Mouse (Mus musculus) lung, postnatal 25 days (tissue): ENCODE results near the gene Rpl23a.

Source experiments
- DNase-seq: peaks from one replicate; pipeline ENCODE4 v3.0.0; 2022; ENCODE audit warnings: low spot score

Rpl23a gene

DNA sequence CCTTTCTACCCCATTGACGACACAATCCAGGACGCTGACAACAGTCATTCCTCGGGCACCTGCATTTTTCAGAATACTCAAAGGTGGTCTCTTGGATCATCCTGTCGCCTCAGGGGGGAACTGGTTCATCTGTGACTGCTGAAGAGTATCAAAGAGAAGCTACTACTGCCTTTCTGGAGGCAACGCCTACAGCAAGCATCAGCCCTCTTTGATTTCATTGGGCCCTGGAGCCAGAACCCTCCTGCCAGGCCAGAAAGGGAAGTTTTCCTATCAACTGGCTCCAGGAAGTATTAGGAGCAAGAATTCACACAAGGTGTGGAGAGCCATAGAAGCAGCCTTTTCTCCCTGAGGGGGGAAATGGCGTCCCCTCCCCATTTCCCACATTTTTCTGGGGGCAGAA lies 16.7 kb downstream of the Rpl23a start:
- no peak for DNase-seq

DNA sequence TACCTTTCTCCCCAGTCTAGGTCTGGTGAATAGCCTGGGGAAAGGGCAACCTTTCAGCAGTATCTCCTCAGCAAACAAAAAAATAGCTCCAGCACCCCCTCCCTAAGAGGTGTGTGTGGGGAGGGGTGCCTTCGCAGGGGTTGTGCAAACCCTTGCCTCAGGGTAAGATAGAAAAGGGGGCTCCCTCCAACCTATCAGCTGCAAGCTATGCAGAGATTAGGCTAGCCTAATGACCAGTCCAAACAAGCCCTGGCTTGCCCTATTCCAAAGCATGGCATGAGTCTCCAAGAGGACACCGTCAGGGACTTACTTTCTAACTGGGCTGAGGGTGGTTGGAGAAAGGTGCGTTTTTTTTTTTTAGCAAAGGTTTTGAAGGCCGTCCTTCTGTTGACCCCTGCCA lies 17.2 kb downstream of the Rpl23a start:
- DNase-seq = no peak

DNA sequence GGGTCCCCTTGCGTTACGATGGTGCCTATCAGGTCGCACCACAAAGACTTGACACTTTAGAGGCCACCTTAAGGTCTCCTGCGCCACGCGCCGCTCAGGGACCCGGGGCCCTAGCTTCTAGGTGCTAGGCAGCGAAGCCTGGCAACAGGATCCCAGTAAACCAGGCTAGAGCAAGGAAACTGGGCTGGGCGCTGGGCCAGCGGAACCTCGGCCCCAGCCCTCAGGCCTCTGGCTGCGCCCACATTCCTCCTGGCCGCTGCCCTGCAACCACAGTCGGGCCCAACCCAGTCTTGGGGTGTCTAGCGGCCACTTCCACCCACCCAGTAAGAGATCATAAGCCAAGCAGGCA lies 17.6 kb downstream of the Rpl23a start:
- DNase-seq = peak; percentile 71

DNA sequence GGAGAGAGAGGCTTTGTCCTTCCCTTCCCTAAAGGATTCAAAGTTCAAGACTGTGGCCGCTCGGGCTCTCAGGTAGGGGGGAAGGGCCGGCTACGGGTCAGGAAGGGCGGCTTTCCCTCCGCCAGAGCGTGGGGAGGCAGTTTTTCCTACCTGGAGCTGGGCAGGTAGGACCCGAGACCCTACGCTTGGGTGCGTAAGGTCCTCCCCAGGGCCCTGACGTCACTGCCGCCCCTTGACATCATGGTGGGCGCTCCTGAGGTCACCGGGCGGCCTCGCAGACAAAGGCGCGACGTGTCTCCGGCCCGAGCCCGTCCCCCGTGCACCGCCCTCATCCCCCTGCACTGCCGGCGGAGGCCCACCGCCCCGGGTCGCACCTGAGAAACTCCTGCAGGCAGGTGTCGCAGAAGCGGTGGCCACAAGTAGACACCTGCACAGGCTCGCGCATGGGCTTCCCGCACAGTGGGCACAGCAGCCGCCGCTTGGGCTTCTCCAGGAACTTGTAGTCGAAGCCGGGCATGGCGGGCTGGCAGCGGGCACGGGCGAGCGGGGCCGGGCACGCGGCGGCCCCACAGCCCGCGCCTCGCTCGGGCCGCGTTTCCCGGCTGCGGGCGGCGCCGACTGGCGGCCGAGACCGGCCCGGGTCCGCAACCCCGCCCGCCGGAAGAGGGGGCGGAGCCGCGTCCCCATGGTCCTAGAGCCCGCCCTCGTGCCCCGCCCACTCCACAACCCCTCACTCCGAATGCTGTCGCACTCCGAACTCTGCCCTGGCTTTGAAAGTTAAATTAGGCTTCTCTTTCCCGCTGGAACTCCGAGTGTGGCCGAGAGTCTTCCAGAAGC lies 18.2 kb downstream of the Rpl23a start, which contains the start of gene Traf4:
TSS of gene Traf4 (minus strand) at position 666 of the 837 bp plus-strand sequence.
- peak; percentile 78 for DNase-seq

DNA sequence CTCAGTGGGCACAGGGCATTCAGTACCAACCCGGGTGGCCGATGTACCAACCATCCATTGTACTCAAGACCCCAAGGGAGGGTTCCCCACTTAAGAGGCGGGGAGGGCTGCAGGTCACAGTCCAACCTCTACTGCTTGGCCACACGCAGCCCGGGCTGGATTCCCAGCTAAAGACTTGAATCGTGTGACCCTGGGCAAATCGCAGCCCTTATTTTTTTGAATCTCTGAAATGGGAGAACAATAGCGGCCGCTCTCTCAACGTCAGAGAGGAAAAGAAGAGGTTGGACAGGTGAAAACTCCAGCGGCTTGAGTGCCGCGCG lies 18.8 kb downstream of the Rpl23a start:
- DNase-seq = no peak

DNA sequence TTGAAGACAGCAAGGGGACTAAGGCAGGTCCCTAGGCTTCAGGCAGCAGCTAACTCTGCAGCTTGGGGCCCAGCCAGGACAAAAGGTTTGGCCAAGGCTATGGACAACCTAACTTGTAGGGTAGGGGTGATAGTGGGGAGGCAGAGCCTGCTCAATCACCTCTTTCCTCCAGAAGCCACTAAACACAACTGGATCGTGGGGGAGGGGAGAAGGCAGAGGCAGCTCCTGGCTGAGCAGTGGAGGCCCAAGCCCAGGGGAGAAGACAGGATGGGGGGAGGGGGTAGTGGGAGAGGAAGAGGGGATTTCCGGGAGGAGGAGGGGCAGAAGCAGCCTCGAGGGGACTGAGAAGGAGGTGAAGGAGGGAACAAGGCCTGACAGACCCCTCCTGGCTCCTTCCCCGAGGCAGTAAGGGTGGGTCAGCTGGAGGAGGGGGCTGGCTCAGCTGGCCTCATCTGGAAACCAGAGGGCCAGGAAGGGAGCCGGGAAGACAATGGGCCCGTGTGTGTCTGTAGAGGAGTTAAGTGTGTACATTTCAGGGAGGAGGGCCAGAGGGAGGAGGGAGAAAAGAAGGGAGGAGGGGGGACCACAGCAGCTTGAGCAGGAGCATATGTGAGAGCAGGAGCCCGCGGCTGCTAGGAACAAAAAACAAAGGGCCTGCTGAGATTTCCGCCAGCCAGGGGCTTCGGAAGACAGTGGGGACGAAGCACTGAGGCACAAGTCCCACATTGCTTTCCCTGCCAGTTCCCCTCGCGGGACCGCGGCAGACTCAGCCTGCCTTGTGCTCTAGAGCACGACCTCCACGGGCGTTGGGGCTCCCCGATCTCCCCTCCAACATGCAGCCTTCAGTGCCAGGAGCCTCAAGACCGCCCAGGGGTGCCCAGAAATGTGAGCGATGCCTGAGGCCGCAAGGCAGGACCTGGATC lies 19.4 kb downstream of the Rpl23a start:
- peak; percentile 24 for DNase-seq

DNA sequence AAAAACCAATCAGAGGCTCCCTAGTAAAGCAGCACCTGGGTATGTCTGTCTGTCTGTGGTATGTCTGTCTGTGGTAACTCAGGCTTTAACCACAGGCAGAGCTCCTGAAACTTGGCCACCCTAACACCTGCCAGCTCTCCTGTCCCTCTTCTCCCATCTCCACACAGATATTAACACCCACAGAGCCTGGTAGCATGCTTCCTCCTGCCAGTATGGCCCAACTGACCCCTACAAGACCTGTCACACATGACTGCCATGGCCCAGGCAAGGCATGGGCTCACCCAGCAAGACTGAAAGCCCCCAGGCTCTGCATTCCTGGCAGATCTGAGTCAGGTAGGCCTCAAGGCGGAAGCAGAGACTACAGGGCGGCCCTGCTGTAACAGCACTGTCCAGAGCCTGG lies 20.3 kb downstream of the Rpl23a start:
- DNase-seq = no peak

DNA sequence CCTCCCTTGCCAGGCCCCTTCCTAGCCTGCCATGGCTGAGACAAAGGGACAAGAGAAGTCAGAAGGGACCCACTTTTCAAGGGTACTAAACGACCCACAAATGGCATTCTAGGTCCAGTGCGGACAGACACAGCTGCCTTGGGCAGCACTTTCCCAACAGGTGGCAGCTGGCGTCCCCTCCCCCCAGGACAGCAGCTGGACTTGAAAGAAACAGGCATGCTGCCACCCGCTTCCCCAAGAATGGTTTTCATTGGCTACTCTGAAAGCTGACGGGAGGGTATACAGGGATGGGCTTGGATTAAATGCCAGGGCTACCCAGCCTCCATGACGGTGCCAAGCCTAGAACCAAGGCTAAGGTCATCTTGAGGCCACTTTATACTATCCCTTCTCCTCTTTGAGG lies 20.9 kb downstream of the Rpl23a start:
- no peak for DNase-seq

DNA sequence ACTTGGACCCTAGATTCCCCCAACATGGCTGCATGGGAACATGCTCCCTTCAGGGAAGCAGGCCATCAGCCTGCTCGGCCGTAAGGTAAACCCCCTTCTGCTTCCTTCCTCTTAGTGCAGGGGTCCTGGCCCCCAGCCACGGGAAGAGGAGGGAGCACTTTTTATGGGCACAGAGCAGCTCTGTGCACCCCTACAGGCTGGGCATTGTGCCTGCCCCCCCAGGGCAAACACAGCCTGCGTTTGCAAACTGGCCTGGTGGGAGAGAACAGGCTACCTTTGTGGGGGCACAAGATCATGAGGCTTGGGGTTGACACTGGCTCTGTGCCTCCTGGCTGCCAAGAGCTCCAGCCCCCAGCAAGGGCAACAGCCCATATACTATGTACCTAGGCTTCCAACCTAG lies 21.4 kb downstream of the Rpl23a start:
- DNase-seq = no peak

DNA sequence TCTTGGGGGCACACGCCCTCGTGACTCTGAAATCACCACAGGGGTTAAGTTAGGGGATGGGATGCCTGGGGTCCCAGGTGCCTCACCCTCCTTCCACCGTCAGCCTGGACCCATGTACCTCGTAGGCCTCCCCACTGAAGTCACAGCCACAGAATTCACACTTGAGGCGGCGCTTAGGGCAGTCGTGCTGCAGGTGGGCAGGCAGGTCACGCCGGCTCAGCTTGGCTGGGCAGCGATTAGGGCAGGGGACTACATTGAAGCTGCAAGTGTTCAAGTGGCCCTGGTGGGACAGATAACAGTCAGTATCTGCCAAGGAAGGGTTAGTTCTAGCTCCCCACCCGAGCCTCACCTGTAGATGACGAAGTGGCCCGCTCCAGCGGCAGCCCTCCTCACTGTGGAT lies 22.2 kb downstream of the Rpl23a start:
- DNase-seq = no peak

DNA sequence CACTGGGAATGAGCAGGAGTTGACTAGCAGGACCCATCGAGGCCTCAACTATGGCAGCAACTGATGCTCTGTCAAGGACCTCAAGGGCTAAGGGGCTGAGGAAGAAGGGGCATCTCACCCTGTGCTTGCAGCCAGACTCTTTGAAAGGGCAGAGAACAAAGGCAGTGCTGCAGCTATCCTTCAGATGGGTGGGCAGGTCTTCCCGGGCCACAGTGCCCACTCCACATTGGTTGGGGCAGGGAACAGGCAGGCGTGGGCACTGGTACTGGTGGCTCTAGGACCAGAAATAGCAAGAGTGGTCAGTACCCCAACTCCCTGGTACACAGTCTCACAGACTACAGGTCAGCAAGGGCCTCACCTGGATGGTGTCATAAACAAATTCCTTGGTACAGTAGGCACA lies 22.7 kb downstream of the Rpl23a start:
- no peak for DNase-seq

DNA sequence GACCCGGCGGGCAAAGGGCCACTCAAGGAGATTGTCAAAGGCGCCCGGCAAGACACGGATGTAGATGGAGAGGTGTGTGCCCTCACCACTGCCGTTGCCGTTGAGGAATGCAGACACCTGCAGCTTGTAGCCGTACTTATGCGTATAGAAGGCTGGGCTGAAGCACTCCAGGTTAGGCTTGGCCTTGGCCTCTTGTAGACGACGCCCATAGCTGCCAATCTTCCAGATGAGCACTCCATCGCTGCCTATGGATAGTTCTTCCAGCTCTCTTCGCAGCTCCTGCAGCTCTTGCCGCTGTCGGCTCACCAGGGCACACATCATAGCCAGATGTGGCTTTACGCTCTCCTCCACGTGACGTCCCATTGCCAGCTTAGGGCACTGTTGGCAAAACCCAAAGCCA lies 23.2 kb downstream of the Rpl23a start:
- DNase-seq = no peak

DNA sequence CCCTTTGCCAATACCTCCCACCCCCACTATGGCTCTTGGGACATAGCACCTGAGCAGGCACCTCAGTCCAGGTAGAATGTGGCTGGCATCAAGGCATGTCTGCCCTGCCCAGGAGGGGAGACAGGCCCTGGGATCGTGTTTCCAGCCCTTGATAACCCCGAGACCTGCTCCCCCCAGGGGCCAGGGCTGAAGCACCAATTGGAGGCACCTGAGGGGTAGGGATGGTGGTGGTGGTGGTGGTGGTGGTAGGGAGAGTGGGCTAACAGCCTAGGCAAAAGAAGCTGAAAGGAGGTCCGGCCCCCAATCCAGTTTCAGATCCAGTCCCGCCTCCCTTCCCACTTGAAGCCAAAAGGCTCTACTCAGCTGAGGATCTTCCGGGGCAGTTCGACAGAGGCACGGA lies 23.8 kb downstream of the Rpl23a start:
- no peak for DNase-seq

DNA sequence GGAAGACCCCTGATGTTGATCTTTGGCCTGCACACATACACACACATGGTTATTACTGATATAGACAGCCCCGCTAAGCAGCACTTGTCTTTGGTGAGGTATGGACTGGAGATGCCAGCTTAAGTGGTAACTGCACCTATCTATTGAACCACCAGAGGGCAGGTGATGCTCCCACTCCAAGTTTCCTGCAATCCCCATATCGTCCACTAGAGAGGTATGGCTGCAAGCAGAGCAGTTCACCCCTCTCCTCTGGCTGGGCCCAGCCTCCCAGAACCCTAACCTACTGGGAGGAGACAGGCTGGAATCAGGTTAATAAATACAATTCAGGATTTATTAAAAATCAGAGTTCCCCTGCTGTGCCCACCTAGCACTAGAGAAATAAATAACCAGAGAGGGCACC lies 24.3 kb downstream of the Rpl23a start:
- peak; percentile 89 for DNase-seq

DNA sequence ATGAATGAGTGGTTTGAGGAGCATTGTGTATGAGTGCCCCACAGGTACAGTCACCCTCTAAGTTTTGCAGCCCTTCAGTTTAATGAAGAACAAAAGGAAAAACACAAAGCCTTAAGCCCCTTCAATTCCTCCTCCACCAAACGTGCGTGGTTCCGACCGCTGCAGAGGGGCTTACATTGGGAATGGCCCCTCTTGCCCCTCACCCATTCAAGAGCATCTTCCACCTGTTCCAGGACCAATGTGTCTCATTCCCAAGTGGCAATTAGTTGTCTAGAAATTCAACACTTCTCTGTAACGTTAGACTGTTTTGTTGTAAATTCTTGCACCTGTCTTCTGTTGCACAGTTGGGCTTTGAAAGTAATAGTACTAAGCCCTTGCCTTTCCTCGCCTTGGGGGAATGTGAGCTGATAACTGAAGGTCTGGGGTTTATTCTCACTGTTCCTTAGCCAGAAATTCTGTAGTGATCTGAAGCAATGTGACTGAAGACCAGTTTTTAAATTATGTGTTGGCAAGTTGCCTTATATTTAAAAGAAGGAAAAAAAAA lies 27.2 kb downstream of the Rpl23a start:
- no peak for DNase-seq

DNA sequence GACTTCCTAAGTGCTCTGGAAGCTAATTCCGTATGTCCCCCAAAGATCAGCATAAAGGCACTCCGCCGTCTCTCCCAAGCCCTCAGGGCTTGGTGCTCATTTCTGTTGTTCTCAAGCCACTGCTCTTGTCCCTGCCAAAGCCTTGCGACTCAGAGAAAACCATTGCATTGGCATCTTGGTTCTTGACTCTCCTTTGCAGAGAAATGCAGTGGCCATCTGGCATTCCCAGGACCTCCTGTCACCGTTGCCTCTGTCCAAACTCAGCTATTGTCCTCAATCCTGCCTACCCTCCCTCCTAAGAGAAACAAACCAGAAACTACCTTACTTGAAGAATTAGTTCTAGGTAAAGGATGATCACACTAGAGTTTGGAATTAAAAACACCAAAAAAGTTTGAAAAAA lies 27.7 kb downstream of the Rpl23a start:
- DNase-seq = no peak

DNA sequence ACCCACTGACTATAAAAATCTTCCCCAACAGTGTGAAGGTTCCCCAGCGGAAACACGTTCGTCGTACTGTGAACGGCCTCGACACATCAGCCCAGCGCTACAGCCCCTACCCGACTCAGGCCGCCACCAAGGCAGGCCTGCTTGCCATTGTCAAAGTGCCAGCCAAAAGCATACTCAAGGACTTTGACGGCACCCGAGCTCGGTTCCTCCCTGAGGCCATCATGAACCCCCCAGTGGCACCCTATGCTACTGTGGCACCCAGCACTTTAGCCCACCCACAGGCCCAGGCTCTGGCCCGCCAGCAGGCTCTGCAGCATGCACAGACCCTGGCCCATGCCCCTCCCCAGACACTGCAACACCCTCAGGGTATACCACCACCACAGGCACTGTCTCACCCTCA lies 29.6 kb downstream of the Rpl23a start:
- no peak for DNase-seq

DNA sequence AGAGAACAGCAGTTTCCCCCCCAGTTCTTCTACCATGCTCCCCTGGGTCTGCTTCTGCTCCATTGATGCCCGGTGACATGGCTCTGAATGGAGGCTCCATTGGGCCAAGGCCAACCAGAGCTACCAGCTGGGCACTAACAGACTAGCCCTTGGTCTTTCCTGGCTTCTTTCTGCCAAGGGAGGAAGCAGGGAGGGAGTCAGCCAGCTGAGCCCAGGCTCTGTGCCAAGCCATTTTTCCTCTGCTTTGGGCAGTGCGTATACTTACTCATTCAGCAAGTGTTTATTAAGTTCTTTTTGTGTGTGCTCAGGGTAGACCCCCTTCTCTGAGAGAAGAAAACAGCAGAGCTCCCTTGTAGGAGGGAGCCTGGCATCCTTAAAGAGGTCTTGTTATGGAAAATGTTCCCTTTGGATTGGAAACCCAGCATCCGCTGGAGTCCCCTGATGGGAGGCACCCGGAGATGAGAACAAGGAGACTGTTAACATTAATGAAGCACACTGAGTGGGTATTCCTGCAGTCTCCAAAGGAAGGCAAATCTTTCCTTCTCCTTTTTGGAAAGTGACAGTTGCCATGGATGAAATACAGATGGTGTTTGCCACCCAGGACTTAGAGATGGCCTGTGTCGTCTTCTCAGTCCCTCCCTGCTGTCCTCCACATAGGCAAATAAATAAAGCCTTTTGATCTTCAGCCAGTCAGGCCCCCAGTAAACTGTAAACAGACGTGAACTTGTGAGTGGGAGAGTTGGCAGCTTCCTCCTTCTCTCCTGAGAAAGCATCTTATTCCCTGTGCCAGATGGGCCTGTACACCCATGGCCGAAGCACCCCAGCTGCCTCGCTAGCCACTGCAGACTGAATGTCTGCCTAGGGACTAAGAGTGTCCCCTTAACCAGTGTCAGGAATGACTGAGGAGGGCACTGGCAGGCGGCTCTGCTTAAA lies 30.8 kb downstream of the Rpl23a start:
- peak; percentile 75 for DNase-seq

DNA sequence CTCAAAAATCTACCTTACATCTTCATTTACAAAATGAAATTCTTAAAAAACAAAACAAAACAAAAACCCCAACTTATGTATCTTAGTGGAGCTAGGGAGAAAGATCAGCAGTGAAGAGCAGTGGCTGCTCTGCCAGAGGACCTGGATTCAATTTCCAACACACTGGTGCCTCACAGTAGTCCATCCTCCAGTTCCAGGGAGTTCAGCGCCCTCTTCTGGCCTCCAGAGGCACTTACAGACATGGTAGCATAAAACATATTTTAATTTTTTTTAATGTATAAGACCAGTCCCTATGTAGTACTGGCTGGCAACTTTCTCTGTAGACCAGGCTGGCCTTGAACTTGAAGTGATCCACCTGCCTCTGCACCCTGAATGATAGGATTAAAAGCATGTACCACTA lies 32.2 kb downstream of the Rpl23a start:
- no peak for DNase-seq

DNA sequence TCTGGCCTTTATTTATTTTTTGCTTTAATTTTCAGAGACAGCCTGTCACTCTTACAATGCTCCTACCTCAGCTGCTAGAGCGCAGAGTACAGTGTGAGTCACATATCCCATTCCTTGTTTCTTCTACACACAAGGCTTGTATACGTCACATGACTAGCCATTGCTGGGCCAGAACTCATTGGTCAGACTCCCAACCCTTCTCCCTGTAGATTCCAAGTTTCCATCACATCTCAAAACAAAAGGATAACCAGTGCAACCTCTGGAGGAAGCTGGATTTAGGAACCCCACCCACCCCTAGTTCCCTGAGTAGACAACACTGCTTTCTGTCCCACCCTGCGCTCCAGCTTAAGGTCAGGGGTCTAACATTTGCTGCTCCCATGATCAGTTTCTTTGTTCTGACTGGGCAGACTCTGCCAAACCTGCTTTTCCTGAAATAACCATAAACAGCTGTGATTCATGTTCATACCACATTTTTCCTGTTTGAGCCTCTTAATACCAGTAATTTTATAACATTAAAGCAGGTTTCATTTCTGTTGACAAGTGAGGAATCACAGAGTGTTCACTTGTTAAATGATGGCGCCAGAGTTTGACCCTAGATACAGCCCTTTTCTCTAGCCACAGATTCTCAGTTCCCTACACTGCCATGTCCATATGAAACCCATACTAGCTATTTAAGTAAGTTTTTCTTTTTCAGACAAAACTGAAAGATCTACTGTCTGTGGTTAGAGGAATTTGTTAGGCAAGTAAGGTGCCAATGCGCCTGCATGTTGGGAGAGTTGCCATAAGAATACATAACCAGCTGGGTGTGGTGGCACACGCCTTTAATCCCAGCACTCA lies 36.5 kb downstream of the Rpl23a start:
- peak; percentile 24 for DNase-seq

DNA sequence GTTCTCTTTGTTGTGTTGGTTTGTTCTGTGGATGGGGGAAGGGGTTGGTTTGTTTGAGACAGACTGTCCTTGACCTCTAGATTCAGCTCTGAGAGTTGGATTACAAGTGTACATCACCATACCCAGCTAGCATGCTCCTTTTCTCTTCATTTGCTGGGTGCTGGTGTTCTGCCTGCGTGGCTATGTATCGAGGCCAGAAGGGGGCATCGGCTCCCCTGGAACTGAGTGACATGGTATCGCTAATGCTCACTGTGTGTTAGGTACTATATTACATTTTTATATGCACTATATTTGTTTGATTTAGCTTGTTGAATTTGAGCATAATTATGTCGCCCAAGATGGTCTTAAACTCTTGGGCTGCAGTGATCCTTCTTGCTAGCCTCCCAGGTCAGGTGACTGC lies 37.2 kb downstream of the Rpl23a start:
- DNase-seq = no peak
